Mouse (Mus musculus) small intestine, adult 2 months (tissue): ENCODE measurements around the gene Gm30191. TPM values are rescaled to one million over a fixed set of nuclear protein-coding genes. Genes with fewer than 3 reads are reported as not detected.

Source experiments
- H3K27ac ChIP-seq: fragments of 200-500 bp; 2 replicates; pipeline ENCODE4 v1.5.1; 2012; ENCODE audit warnings: low read depth, low read length, control low read depth, inconsistent platforms; ENCODE audit not compliant: insufficient read depth
- H3K27me3 ChIP-seq: fragments of 200-500 bp; 2 replicates; pipeline ENCODE4 v1.6.1; 2012; ENCODE audit warnings: mild to moderate bottlenecking, moderate library complexity, low read length, inconsistent platforms; ENCODE audit not compliant: control insufficient read depth, insufficient read depth
- H3K36me3 ChIP-seq: fragments of 200-500 bp; 2 replicates; pipeline ENCODE4 v1.6.1; 2012; ENCODE audit warnings: mild to moderate bottlenecking, low read length, control low read depth, inconsistent platforms; ENCODE audit not compliant: control insufficient read depth, insufficient read depth
- H3K4me1 ChIP-seq: fragments of 200-500 bp; 2 replicates; pipeline ENCODE4 v1.6.1; 2012; ENCODE audit warnings: low read length, inconsistent platforms, mixed read lengths; ENCODE audit not compliant: control insufficient read depth, insufficient read depth, insufficient read length
- H3K4me3 ChIP-seq: fragments of 200-500 bp; 2 replicates; pipeline ENCODE4 v1.5.1; 2012; ENCODE audit warnings: low read depth, mild to moderate bottlenecking, control low read depth, inconsistent platforms, low read length, moderate library complexity
- CTCF ChIP-seq: fragments of 200-500 bp; IDR thresholded peaks from 2 replicates; pipeline ENCODE4 v1.5.1; 2012; ENCODE audit warnings: low read depth, mild to moderate bottlenecking, control low read depth, inconsistent platforms, low read length, moderate library complexity, mixed read lengths; ENCODE audit not compliant: insufficient replicate concordance, insufficient read length; ENCODE audit errors: extremely low read depth
- POLR2A ChIP-seq: fragments of 200-500 bp; IDR thresholded peaks from 2 replicates; pipeline ENCODE4 v1.6.1; 2012; ENCODE audit warnings: low read depth, mild to moderate bottlenecking, control low read depth, inconsistent platforms, low read length, moderate library complexity
- WGBS: fragments of 180-500 bp; shearing (Covaris S2); methylation state at CpG from one replicate; pipeline ENCODE4 v1.1.7; 2018; 5-methylcytosine and 5-hydroxymethylcytosine counted together
- polyA plus RNA-seq: library from polyadenylated mRNA; depleted of rRNA; stranded (reverse); fragments of >200 nt; gene quantifications from 2 replicates; pipeline ENCODE4 v1.2.3, GENCODE M21; 2012

Gene Gm30191
- polyA plus RNA-seq, 1 experiment = 0.35 TPM

DNA sequence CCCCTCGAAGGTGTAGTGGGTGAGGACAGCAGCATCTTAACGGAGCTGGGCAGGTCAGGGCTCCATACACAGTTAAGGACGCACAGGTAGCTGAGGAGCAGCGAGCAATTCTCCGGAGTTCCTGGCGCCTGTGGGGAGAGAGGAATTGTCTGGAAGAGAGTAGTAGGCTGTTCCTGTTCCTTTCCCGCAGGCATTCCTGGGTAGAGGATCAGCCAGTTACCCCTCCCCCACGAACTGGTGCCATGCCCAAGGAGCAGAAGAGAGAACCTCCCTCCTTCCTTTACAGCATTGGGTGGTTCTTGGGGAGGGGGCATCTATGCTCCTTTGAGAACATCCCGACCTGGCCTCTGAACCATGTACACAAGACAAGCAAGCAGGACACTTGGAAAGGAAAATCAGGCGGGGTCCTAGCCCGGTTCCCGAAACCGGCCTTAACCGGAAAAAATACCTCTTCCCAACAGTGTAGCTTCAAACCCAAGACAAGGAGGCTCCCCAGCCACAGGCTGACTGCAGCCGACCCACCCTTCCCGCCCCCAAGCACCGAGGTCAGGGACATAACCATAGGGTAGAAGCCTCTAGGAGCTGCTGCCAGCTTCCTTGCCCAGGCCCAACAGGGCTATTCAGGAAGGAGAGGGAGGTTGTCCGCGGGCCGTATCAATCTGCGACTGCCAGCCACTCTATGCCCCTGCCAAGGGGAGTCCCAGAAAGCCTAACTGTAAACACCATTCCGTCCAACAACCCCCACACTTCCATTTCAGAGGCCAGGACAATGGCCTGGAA is 5.6 kb downstream of the Gm30191 start:
- peak overlapping the region; percentile 34; the same call in 1 of the 2 replicates for H3K27ac ChIP-seq
- WGBS = 27% methylated on average over 22 of the region's 22 CpGs
- no peaks in the 10 kb centered on the region for H3K36me3 ChIP-seq
- peaks cover 47% of the 10 kb centered on the region for H3K27me3 ChIP-seq
- peaks cover 15% of the 10 kb centered on the region for H3K4me1 ChIP-seq
- H3K4me3 ChIP-seq = peak overlapping the region; percentile 60
- TF ChIP-seq CTCF (no peak), POLR2A (no peak)

DNA sequence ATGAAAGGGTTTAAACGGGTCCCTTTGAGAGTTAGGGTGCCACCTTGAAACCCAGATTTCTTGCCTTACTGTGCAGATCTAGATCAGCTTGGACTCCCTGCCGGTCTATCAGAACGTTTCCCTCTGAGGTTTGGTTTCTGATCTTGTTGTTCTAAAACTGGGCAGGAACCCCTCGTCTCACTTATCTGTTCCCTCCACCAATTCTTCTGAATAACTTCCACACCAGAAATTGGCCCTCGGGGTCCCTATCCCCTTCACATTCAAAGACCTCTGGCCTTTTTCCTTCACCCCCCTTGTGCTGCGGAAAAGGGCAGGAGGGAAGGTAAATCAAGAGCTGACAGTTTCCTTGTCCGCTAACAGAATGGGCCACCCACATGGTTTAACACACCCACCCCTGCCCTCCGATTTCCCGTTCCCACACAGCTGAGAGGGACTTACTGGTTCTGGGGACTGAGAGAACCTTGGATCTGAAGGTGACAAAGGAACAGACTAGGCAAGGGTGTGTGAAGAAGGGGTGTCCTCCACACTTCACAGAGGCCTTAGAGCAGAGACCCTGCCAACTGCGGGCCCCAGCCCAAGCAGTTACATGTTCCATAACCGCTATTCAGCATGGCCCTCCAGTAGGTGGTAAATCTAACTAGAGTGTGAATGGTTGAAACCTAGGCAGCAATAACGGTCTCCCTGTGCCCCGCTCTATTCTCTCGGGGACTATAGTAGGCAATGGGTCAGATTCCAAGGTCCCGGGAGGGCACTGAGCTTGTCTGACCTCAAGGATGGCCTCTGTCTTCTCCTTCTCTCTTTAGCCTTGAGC is 6.4 kb downstream of the Gm30191 start:
- peak overlapping the region; percentile 34 for H3K27ac ChIP-seq
- H3K27me3 ChIP-seq = peaks cover 47% of the 10 kb centered on the region
- 41% methylated on average over 15 of the region's 15 CpGs for WGBS
- peak overlapping the region; percentile 60 for H3K4me3 ChIP-seq
- peaks cover 15% of the 10 kb centered on the region for H3K4me1 ChIP-seq
- H3K36me3 ChIP-seq = no peaks in the 10 kb centered on the region
- TF ChIP-seq CTCF (no peak), POLR2A (no peak)

- no peak for TF ChIP-seq CTCF
- no peak for TF ChIP-seq POLR2A
- peak within 1 kb of the TSS; percentile 34 for H3K27ac ChIP-seq
- WGBS = 5% methylated on average over 13 of the region's 13 CpGs
- peaks cover 44% of the 10 kb centered on the region for H3K27me3 ChIP-seq
- H3K4me3 ChIP-seq = peak within 1 kb of the TSS; percentile 60
- H3K36me3 ChIP-seq = no peaks in the 10 kb centered on the region
- H3K4me1 ChIP-seq = peaks cover 15% of the 10 kb centered on the region
These were observed 7.1 kb downstream of the Gm30191 start, which contains the start of gene Grrp1 for GRCm38 (mm10) chr4:134253722-134254324. Gene Grrp1, minus strand, starts transcription at chr4:134254106.

DNA sequence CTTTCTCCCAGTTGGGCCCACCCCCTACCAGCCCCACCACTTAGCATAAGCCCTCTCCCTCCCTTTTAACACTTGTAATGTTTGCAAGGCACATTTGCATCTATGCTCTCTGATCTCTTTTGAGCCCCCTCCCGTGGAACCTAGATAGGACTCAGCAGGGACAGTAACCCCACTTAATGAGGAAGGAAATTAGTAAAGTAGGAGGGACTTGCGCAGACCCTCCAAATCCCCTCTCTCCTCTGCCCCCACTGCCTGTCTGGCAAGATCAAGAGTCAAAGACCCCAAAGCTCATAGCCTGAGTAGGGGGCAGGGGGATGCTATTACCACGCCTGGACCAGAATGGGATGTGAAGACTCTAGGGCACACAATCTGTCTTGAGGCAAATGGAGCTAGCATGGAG is 8.1 kb downstream of the Gm30191 start:
- 58% methylated on average over 3 of the region's 3 CpGs for WGBS
- TF ChIP-seq POLR2A (no peak), CTCF (no peak)
- peaks cover 42% of the 10 kb centered on the region for H3K27me3 ChIP-seq
- H3K27ac ChIP-seq = no peak overlapping the region
- H3K4me3 ChIP-seq = no peak overlapping the region
- H3K4me1 ChIP-seq = peaks cover 12% of the 10 kb centered on the region
- no peaks in the 10 kb centered on the region for H3K36me3 ChIP-seq

DNA sequence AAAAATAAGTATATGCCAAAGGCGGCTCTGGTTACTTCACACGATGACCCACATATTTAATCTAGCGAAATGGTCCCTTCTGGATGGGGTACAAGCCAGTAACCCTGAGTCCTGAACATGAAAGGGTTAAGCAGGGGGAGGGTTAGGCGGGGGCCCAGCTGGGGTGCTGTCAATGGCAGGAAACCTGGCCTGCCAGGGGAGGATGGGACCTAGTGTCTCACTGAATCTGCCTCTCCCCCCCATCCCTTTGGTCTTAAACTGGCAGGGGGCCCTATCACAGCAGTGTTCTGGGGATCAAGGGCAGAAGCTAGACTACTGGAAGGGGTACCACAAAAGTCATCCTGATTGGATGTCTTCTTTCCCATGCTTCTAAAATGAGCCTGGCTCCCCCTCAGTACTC is 9.1 kb downstream of the Gm30191 start:
- H3K27me3 ChIP-seq = peaks cover 32% of the 10 kb centered on the region
- H3K4me1 ChIP-seq = peaks cover 12% of the 10 kb centered on the region
- 68% methylated on average over 4 of the region's 4 CpGs for WGBS
- peak overlapping the region; percentile 36; the same call in 1 of the 2 replicates for H3K27ac ChIP-seq
- H3K36me3 ChIP-seq = no peaks in the 10 kb centered on the region
- TF ChIP-seq CTCF (no peak), POLR2A (no peak)
- H3K4me3 ChIP-seq = no peak overlapping the region

DNA sequence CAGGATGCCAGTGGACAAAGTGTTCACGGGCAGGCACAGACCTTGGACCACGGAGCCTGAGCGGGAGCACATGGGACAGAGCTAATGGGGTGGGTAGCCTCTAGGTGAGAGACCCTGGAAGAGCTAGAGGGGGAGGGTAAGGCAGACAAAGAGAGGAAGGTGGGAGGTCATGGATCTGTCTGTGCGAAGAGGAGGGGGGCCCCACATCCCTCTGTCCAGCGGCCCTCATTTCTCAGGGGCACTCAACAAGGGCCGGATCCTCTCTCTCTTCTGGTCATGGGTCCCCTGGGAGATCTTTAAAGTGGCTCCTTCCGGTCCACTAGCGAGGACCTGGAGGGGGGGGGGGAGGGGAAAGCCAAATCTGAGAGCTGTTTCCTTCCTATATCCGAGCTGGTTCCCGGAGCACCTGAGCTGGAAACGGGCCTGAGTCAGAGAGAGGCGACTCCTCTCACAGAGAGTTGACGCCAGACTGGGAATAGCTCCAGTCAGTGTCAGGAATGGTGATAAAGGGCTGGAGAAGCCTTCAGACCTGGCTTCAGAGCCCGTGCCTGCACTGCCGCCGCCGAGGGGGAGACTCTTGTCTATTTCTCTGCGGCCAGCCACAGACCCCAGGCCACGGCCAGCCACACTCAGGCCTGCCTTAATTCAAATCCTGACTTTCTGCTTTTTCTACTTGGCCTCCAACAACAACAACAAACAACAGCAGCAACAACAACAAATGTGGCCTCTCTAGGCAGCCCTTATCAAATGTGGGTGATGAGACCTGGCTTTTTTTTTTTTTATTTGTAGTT is 9.9 kb downstream of the Gm30191 start:
- Histone ChIP-seq H3K4me3 (peak overlapping the region; percentile 15; the same call in 1 of the 2 replicates), H3K4me1 (peaks cover 6% of the 10 kb centered on the region), H3K36me3 (no peaks in the 10 kb centered on the region), H3K27ac (0 out of 2 replicates have a peak overlapping the region, but pooled peaks have one; percentile 36), H3K27me3 (peaks cover 24% of the 10 kb centered on the region)
- 72% methylated on average over 19 of the region's 19 CpGs for WGBS
- TF ChIP-seq CTCF (no peak), POLR2A (no peak)
